Mouse (Mus musculus): ENCODE results near the gene Sorl1. TPM values are rescaled to one million over a fixed set of nuclear protein-coding genes. Genes with fewer than 3 reads are reported as not detected.

Sorl1 gene
- polyA plus RNA-seq, 1 experiment = 3.5 TPM

DNA sequence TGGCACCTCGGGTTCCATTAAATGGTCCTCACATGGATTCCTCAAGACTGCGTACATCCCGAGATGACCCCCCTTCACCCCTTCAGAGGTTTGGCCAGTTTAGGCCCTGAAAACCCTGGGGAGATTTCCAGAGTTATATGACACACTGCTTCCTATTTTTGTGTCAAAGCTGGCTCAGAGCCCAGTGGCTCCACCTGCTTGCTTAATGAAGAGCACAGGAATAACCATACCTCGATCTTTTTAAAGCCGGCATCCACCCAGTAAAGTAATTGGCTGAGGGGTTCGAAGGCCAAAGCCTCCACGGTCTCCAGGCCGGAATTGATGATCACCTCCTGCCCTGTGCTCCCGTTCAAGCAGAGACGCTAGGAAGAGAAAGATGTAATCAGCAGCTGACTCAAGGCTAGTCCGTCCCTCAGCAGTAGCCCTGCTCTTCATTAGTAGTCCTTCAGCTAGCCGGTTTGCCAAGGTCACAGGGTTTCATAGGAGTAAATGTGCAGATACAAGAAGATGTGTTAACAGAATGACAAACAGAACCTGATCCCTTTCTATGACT is 88.8 kb downstream of the Sorl1 start:
- TF ChIP-seq POLR2A (IDR thresholded peaks at IDR 0.05; ENCODE audit: low read depth, low read length) = no peak
- no peak for TF ChIP-seq CTCF (IDR thresholded peaks at IDR 0.05; ENCODE audit: borderline replicate concordance, insufficient read depth, low read length)
- H3K4me1 ChIP-seq (ENCODE audit: control insufficient read depth, insufficient read depth, low read length) = no peaks in the 10 kb centered on the region
- no peak overlapping the region for H3K4me3 ChIP-seq (ENCODE audit: insufficient read depth, low read length)
- H3K27ac ChIP-seq (ENCODE audit: insufficient read depth, low read length) = no peak overlapping the region

DNA sequence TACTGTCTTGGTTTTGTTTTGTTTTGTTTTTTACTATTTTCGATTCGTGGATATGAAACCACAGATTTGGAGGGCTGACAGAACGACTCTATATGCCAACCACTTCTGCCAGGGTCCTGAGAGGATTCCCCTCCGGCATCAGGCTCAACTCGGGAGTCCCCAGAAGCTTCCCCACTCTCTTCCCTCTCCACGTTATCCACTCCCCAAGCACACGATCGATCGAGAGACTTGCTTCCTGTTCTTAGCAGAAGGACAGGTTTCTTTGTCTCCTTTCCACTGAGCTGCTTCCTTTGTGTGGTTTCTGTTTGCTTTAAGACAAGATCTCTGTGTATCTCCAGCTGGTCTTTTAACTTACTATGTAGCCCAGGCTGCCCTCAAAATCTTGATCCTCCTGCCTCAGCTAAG is 90.0 kb downstream of the Sorl1 start:
- Histone ChIP-seq H3K4me3 (ENCODE audit: insufficient read depth, low read length) (no peak overlapping the region), H3K27ac (ENCODE audit: insufficient read depth, low read length) (no peak overlapping the region), H3K4me1 (ENCODE audit: control insufficient read depth, insufficient read depth, low read length) (no peaks in the 10 kb centered on the region)
- TF ChIP-seq CTCF (IDR thresholded peaks at IDR 0.05; ENCODE audit: borderline replicate concordance, insufficient read depth, low read length) (no peak), POLR2A (IDR thresholded peaks at IDR 0.05; ENCODE audit: low read depth, low read length) (no peak)

DNA sequence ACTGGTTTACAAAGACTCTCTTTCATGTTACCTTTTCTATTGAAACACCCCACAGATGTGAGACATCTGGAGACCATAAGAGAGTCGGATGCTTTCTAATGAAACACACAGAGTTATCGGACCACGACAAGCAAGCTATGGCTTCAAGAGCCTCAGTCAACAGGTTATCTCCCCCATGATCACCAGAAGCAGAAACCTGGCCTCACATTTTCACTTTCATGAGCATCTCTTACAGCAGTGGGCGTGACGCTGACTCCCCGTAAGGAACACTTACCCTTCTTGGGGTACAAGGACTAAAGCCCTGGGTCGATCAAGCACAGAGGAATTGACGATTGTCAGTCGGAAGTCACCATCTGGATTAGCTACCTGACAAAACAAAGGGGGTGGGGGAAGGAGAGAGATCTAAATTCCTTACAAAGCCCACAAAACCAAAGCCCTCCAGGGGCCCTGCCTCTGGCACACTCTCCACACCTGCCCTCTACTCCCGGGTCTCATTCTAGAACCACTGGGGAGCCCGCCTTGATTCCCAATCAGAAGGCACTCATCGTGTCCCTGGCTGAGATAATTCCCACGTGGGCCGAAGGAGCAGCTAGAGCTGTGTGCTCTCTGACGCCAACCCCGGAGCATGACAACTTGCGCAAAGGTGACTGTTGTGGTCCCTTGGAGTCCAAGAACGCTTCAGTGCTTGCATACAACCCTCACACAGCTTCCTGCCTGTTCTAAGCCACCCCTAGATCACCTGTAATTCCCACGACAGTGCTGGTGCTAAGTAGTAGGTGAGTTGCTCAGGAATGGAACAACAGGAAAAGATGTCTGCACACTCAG is 90.6 kb downstream of the Sorl1 start:
- Histone ChIP-seq H3K4me3 (ENCODE audit: insufficient read depth, low read length) (no peak overlapping the region), H3K4me1 (ENCODE audit: control insufficient read depth, insufficient read depth, low read length) (no peaks in the 10 kb centered on the region), H3K27ac (ENCODE audit: insufficient read depth, low read length) (no peak overlapping the region)
- TF ChIP-seq CTCF (IDR thresholded peaks at IDR 0.05; ENCODE audit: borderline replicate concordance, insufficient read depth, low read length) (no peak), POLR2A (IDR thresholded peaks at IDR 0.05; ENCODE audit: low read depth, low read length) (no peak)

DNA sequence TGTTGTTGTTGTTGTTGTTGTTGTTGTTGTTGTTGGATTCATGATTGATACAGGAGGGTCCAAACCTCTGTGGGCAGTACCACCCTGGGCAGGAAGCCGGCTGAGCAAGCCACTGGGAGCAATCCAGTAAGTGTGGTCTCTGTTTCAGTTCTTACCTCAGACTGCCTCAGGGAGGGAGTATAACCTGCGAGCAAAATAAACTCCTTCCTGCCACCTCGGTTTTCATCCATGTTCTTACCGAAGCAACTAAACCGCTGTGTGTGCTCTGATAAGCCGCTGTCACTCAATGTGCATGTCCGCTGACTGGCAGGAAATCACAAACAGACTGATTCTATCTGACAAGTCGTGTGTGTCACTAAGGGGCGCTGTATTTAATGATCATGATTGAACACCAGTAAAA is 91.7 kb downstream of the Sorl1 start:
- TF ChIP-seq CTCF (IDR thresholded peaks at IDR 0.05; ENCODE audit: borderline replicate concordance, insufficient read depth, low read length) (no peak), POLR2A (IDR thresholded peaks at IDR 0.05; ENCODE audit: low read depth, low read length) (no peak)
- H3K4me3 ChIP-seq (ENCODE audit: insufficient read depth, low read length) = no peak overlapping the region
- H3K4me1 ChIP-seq (ENCODE audit: control insufficient read depth, insufficient read depth, low read length) = no peaks in the 10 kb centered on the region
- H3K27ac ChIP-seq (ENCODE audit: insufficient read depth, low read length) = no peak overlapping the region

DNA sequence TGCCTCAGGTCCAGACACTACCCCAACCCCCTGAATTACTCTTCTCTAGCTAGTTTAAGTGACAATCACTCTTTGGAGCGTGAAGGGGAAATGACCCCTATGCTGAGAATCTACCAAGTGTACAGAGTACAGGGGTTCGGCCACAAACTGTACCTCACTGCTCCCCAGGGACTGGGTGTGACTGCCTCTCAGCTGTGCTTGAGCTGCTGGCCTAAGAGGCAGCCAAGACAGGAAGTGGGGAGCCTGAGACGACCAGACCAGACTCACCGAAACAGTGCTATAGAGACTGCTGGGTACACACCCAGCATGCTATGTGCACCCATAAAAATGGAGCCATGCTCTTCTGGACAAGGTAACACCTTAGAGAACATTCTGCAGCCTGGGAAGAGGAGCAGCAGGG is 95.3 kb downstream of the Sorl1 start:
- no peaks in the 10 kb centered on the region for H3K4me1 ChIP-seq (ENCODE audit: control insufficient read depth, insufficient read depth, low read length)
- TF ChIP-seq POLR2A (IDR thresholded peaks at IDR 0.05; ENCODE audit: low read depth, low read length) = no peak
- TF ChIP-seq CTCF (IDR thresholded peaks at IDR 0.05; ENCODE audit: borderline replicate concordance, insufficient read depth, low read length) = no peak
- H3K27ac ChIP-seq (ENCODE audit: insufficient read depth, low read length) = no peak overlapping the region
- no peak overlapping the region for H3K4me3 ChIP-seq (ENCODE audit: insufficient read depth, low read length)

DNA sequence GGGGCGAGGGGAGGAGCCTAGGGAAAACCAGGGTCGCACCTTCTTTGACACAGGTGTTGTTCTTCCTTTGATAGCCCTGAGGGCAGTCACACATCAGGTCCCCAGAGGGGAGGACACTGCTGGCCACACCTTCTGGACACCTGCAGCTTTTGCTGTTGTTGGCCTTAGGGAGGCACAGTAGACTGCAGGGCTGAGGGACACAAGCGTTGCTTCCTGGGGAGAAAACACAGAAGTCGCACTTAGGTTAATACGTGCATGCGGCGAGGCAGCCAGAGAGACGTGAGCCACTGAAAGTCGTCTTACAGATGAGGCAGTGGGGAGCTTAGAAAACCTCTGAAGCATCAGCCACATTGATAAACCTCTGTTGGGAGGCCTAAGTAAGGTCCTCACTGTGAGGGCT is 99.8 kb downstream of the Sorl1 start:
- H3K4me3 ChIP-seq (ENCODE audit: insufficient read depth, low read length) = no peak overlapping the region
- H3K27ac ChIP-seq (ENCODE audit: insufficient read depth, low read length) = no peak overlapping the region
- no peaks in the 10 kb centered on the region for H3K4me1 ChIP-seq (ENCODE audit: control insufficient read depth, insufficient read depth, low read length)
- no peak for TF ChIP-seq CTCF (IDR thresholded peaks at IDR 0.05; ENCODE audit: borderline replicate concordance, insufficient read depth, low read length)

DNA sequence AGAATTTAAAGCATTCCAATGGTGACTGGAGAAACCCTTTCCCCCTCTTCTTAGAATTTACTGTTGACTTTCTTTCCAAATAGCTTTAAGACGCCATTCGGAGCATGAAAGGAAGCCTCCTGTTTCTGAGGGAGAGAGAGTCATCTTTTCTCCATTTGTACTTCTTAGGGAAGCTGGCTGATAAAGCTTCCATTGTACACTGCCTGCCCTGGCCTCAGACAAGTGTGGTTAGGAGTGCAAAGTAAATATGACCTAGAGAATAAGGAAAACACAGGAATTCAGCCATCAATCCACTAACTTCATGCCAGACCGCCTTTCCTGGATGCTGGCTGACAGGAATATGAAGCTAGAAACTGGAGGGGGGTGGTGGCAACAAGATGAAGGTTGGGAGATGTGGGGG is 100.7 kb downstream of the Sorl1 start:
- no peak overlapping the region for H3K4me3 ChIP-seq (ENCODE audit: insufficient read depth, low read length)
- H3K27ac ChIP-seq (ENCODE audit: insufficient read depth, low read length) = no peak overlapping the region
- TF ChIP-seq CTCF (IDR thresholded peaks at IDR 0.05; ENCODE audit: borderline replicate concordance, insufficient read depth, low read length) = no peak
- TF ChIP-seq POLR2A (IDR thresholded peaks at IDR 0.05; ENCODE audit: low read depth, low read length) = no peak
- no peaks in the 10 kb centered on the region for H3K4me1 ChIP-seq (ENCODE audit: control insufficient read depth, insufficient read depth, low read length)

DNA sequence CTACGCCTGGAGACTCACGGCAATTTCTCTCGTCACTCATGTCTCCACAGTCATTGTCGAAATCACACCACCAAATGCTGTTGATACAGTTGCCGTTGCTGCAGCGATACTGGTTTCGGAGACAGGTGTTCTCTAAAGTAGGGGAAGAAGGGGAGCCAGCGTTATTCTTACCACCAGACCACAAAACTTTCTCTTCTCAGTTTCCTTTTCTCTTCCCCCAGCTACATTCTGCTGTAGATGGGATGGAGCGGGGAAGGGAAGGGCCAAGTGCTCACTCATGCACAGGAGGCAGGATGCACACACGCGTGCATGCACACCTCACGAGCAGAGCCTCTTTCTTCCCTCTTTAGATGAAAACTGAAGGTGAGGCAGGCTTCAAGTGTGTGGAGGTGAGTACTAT is 101.8 kb downstream of the Sorl1 start:
- Histone ChIP-seq H3K4me3 (ENCODE audit: insufficient read depth, low read length) (no peak overlapping the region), H3K27ac (ENCODE audit: insufficient read depth, low read length) (no peak overlapping the region), H3K4me1 (ENCODE audit: control insufficient read depth, insufficient read depth, low read length) (no peaks in the 10 kb centered on the region)
- TF ChIP-seq POLR2A (IDR thresholded peaks at IDR 0.05; ENCODE audit: low read depth, low read length) (no peak), CTCF (IDR thresholded peaks at IDR 0.05; ENCODE audit: borderline replicate concordance, insufficient read depth, low read length) (no peak)

DNA sequence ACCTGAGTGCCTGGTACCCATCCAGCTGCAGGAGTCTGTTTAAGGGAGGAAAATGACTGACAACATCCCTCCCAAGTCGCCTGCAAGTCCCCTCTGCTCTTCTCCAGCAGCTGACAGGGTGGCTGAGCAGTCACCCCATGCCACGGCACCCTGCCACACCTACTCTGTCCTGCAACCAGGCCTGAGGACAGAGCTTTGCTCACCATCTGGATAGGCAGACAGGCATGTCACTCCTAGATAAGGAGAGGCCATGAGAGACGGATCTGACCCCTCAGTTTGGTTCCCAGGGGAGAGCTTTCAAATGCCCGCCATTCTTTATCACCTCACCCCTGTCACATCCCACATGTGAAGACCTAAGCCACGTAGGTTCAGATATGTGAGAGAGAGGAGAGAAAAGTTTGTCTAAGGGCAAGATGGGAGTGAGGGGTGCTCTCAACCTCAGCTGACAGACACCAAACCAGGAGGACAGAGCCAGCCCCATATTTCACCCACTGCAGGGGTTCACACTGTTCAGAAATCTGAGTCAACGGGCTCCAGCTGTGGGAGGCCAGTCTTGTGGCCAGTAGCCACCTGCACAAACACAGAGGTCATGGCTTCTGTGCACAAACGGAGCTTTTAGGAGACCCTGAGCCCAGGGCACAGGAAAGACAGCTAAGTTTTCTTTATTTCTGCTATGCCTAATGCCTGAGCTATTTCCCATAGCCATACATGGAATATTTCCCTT is 104.6 kb downstream of the Sorl1 start:
- TF ChIP-seq CTCF (IDR thresholded peaks at IDR 0.05; ENCODE audit: borderline replicate concordance, insufficient read depth, low read length) (no peak), POLR2A (IDR thresholded peaks at IDR 0.05; ENCODE audit: low read depth, low read length) (no peak)
- no peak overlapping the region for H3K4me3 ChIP-seq (ENCODE audit: insufficient read depth, low read length)
- no peak overlapping the region for H3K27ac ChIP-seq (ENCODE audit: insufficient read depth, low read length)
- no peaks in the 10 kb centered on the region for H3K4me1 ChIP-seq (ENCODE audit: control insufficient read depth, insufficient read depth, low read length)

DNA sequence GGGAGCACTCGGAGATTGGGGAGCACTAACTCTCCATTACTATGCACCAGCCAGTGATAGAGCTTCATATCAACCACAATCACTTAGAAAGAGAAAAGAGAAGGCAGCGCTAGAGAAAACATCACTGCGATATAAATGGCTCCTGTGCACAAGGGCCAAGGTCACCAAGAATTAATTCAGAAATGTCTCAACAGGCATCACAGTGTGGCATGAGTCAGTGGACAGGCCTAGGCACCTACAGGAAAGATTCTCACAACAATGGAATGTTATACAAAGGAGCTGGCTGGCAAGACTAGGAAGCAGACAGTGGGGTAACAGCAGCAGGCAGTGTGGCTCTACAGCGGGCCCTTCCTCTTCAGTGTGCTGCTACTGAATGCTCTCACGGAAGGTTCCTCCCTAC is 115.6 kb downstream of the Sorl1 start:
- no peak overlapping the region for H3K27ac ChIP-seq (ENCODE audit: insufficient read depth, low read length)
- no peak overlapping the region for H3K4me3 ChIP-seq (ENCODE audit: insufficient read depth, low read length)
- no peaks in the 10 kb centered on the region; the same call in 1 of the 2 replicates for H3K4me1 ChIP-seq (ENCODE audit: control insufficient read depth, insufficient read depth, low read length)
- TF ChIP-seq CTCF (IDR thresholded peaks at IDR 0.05; ENCODE audit: borderline replicate concordance, insufficient read depth, low read length) (no peak), POLR2A (IDR thresholded peaks at IDR 0.05; ENCODE audit: low read depth, low read length) (no peak)
